Mouse (Mus musculus) lung, postnatal 4 days (tissue): Measurements from ENCODE around the gene Sh3kbp1.

Source experiments
- DNase-seq, 2 experiments: peaks; one replicate each; pipeline ENCODE4 v3.0.0; 2021

Sh3kbp1 gene

GRCm38 (mm10) chrX:159678320-159678835 is 51.3 kb downstream of the Sh3kbp1 start:
- DNase-seq, result no peak

GRCm38 (mm10) chrX:159685521-159685920 is 58.4 kb downstream of the Sh3kbp1 start:
- DNase-seq, result no peak

DNA sequence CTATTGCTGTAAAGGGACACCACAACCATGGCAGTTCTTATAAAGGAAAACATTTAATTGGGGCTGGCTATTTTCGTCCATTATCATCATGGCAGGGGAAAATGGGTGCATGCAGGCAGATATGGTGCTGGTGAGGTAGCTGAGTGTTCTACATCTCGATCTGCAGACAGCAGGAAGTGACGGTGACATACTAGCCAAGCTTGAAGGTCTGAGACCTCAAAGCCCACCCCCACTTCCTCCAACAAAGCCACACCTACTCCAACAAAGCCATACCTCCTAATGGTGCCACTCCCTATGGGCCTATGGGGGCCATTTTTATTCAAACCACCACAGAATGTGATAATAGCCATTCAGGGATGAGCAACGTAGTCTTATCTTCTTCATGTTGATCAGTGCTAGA is 59.8 kb downstream of the Sh3kbp1 start:
- DNase-seq, result no peak

- DNase-seq, result no peak
Measured at GRCm38 (mm10) chrX:159688698-159689097, 61.6 kb downstream of the Sh3kbp1 start.

GRCm38 (mm10) chrX:159689785-159690416 is 62.8 kb downstream of the Sh3kbp1 start:
- no peak for DNase-seq

DNA sequence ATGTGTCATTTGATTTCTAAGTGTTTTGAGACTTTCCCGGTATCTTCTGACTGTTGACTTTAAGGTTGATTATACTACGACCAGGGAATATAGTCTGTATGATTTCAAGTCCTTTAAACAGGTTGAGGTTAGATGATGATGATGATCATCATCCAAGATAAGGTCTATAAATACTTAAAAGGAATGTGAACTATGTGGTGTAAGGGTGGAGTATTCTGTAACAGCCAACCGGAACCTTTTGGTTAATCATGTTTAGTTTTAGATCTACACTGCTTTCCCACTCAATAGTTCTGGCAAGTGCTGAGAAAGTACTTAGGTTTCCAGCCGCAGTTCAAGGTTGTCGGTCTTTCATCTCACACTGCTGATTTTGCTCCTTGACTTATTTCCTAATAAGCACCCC is 66.1 kb downstream of the Sh3kbp1 start:
- DNase-seq, result no peak

GRCm38 (mm10) chrX:159696545-159696944 is 69.5 kb downstream of the Sh3kbp1 start:
- no peak for DNase-seq

DNA sequence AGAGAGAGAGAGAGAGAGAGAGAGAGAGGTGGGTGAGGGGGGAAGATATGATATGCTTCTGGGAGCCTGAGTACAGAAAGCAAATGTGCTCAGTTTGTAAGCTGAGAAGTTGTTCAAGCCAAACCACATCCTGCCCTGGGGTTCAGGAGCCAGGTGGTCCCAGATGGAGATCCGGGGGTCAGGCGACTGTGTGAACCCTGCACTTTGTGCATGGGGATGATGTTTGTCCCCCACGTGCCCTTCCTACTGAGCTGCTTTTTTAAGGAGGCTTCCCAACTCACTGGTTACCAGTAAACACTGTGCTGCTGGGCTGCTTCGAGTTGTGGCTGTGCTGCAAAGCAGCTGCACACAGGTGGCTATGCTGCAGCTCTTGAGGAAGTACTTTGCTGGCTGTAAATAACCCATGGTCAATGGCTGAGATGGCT is 70.0 kb downstream of the Sh3kbp1 start:
- peak in 1 of 2 experiments; percentile 42 for DNase-seq

GRCm38 (mm10) chrX:159702850-159703249 is 75.8 kb downstream of the Sh3kbp1 start:
- no peak for DNase-seq

DNA sequence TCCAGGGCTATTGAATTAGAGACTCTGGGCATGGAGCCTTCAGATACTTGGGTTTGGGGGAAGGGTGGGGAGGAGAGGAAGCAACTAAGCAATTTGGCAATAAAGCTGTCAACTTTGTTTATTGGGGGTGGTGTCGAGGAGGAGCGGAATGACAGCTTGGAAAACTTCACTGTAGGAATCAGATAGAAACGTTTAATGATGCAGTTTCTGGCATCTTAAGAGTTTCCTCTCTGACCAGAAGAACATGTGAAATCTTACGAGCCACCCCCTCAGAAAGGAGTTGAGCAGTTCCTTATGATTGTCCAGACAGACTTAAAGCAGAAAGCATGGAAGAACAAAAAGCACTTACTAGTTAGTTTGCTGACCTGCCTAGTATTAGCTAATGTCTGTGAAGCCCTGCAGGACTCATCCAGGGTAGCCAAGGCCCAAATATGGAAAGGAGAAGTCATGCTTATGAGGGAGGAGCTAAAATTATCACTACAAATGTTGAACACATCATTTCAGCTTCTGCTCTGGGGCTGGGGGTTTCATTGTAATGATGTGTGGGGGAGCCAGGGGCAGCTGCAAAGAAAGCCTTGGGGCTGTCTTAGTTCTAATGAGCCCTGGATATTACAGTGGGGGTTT is 77.4 kb downstream of the Sh3kbp1 start:
- DNase-seq, result peak; percentile 17 to 25

DNA sequence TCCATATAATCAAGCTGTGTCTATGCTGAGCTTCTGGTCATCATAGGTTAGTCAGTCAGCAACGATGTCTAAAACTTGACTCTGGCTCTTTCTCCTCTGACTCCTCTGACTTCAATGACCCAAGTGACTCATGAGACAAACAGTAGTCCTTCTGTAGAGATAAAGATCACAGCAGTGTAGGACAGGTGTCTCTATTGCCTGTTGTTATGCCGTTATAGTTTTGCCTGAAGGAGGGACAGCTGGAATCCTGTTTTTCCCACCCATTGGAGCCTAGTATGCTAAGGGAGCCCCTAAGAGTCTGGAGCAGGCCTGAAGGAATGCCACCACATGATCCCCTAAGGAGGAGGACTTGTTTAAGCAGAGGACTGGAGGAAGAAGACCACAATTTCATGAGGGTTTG is 78.3 kb downstream of the Sh3kbp1 start:
- DNase-seq, result no peak

DNA sequence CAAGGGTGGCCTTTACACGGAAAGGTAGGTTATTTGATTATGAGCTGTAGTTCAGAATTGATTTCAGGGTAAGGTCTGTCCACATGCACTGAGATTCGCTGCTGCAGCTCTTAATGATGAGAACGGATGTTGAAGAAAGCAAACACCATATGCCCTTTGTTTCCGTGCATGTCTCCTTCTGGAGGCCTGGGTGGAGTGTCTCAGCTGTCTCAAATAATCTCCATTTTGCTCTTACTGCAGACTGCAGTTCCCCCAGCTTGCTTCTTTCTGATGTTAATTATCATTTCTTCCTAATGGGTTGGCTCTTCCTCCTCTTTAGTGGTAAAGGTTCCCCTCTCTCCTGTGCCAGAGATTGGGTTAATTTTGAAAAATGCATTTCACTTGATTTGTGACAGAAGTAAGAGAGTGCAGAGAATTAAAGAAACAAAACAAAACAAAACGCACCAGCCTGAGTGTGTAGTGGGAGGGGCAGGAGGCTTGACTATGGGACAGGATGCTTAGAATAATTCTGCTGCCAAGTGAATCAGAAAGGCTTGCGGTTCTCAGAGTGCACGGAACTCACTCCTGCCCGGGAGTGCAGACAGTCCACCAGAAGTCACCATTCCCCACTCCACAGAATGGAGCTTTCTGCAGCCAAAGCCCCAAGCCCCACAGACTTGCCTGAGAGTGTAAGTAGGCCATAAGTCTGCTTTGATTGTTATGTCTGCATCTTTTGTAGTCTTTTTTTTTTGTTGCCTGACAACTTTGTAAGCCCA is 81.2 kb downstream of the Sh3kbp1 start:
- peak in 1 of 2 experiments; percentile 22 for DNase-seq

DNA sequence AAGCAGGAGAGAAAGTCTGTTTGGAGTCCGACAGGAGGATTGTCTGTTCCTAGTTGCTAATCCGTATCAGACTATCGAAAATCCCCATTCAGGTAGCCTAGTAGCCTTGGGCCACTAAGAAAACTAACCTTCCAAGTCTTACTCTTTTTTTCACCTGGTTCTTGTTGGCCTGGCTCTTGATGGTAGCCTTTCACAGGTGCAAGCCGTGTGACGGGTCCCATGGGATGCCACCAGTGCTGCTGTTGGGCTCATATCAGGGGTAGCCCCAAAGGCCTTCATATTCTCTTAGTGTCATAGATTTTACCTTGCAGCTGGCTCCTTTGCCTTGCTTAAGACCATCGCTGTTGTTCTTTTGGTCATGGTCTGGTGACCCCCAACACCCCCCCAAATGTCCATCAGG is 82.2 kb downstream of the Sh3kbp1 start:
- DNase-seq, result no peak

- DNase-seq, result no peak
Measured at GRCm38 (mm10) chrX:159711070-159712029, 84.3 kb downstream of the Sh3kbp1 start.

DNA sequence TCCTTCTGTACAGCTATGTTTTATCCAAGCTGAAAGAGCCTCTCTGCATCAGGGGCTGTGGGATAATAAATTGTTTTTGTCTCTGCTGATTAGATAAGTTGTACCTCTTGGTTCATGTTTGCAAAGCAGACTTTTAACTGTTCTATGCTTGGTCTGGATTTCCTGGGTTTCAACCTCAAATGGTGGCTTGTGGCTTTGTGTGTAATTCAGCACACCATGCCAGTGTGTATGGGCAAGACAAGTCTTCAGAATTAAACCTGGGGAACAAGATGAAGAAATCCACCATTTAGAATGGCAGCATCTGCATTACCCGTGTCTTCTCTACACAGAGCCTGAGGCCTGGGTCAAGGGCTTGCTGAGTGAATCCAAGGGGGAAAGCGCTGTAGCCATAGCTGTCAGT is 86.1 kb downstream of the Sh3kbp1 start:
- no peak for DNase-seq

- no peak for DNase-seq
Measured at GRCm38 (mm10) chrX:159721390-159721789, 94.3 kb downstream of the Sh3kbp1 start.

DNA sequence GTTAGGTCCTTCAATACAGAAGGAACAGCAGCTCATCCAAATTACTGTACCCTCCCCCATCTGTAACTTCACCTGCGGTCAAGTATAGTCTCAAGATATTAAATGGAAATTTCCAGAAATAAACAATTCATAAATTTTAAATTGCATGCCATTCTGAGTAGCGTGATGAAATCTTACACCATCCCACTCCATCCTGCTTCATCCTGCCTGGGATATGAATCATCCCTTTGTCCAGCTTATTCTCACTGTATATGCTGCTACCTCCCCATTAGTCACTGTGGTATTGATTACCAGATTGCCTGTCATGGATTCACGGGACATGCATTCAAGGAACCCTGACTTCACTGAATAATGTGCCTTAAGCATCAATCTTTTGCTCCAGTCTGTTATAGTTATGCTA is 104.3 kb downstream of the Sh3kbp1 start:
- DNase-seq, result no peak

DNA sequence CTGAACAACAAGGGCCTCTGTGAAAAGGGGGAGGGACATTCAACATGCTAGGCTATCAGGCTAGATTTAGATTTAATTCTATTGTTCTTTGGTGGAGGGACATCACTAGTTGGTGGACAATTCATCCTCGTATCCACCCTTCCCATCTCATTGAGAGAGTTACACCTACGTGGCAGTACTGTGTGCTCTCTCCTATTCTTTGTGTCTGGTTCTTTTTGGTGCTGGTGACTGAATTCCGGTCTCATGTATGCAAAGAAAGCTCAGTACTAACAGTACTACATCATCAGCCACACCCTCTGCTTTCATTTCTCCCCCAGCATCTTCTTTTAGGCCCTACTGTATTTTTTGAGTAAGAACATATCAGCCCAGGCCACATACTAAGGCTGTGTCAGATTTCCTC is 105.8 kb downstream of the Sh3kbp1 start:
- DNase-seq, result no peak

DNA sequence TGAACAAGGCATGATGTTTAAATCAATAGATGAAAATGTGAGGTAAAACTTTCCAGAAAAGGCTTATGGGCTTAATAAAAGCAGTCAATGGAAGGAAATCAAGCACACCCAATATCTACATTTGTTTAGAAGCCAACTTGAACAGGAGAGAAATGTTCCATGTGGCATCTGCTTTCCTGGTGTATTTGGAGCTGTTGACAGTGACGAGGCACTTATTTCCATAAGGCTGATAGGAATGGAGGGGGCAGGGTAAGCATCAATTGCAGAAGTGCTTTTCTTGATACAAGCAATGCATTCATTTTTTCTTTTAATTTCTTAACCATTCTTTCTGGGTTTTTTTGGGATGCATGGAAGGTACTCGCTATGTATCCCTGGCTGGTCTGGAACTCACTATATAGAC is 106.9 kb downstream of the Sh3kbp1 start:
- DNase-seq, result no peak

GRCm38 (mm10) chrX:159735513-159736099 is 108.5 kb downstream of the Sh3kbp1 start:
- peak; percentile 16 to 18 for DNase-seq

GRCm38 (mm10) chrX:159737344-159737743 is 110.3 kb downstream of the Sh3kbp1 start:
- no peak for DNase-seq

DNA sequence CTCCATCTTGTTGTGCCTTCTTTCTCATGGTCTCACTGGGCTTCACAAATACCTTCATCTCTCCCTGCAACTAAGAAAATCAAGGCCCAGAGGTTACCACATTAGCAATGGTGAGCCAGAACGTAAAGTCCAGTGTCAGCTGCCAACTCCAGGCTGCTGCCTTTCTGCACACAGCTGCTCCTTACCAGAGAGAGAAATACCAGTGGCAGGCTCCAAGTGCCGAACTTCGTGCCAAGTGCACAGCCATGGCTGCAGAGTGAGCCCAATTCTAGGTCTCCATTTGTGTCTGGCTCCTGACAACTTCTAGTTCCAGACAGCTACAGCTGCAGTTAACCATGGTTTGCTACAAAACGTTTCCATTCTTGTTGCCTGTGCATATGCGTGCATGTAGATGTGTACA is 117.0 kb downstream of the Sh3kbp1 start:
- peak; percentile 29 to 78 for DNase-seq
